Mouse (Mus musculus) midbrain, embryonic 10.5 days (tissue): ENCODE results near the gene Rbms2. TPM values are rescaled to one million over a fixed set of nuclear protein-coding genes. Genes with fewer than 3 reads are reported as not detected.

Experiments used
- DNase-seq: peaks from one replicate; pipeline ENCODE4 v3.0.0-alpha.2; 2017; ENCODE audit warnings: low spot score
- H3K27ac ChIP-seq: fragments of 300-500 bp; sonication (generic); replicated peaks from 2 replicates; pipeline ENCODE4 v1.5.1; 2016; ENCODE audit warnings: mild to moderate bottlenecking
- H3K27me3 ChIP-seq: fragments of 300-500 bp; sonication (generic); 2 replicates; pipeline ENCODE4 v1.6.1; 2016; ENCODE audit warnings: low read depth, mild to moderate bottlenecking; ENCODE audit not compliant: poor library complexity, severe bottlenecking
- H3K36me3 ChIP-seq: fragments of 300-500 bp; sonication (generic); 2 replicates; pipeline ENCODE4 v1.6.1; 2016; ENCODE audit warnings: mild to moderate bottlenecking, moderate library complexity
- H3K4me1 ChIP-seq: fragments of 300-500 bp; sonication (generic); 2 replicates; pipeline ENCODE4 v1.6.1; 2016
- H3K4me3 ChIP-seq: fragments of 300-500 bp; sonication (generic); 2 replicates; pipeline ENCODE4 v1.5.1; 2016; ENCODE audit warnings: mild to moderate bottlenecking, moderate library complexity
- H3K9me3 ChIP-seq: fragments of 300-500 bp; sonication (generic); replicated peaks from 2 replicates; pipeline ENCODE4 v1.6.1; 2016; ENCODE audit warnings: mild to moderate bottlenecking
- WGBS: fragments of 180-500 bp; shearing (Covaris S2); methylation state at CpG from one replicate; pipeline ENCODE4 v1.1.7; 2016; 5-methylcytosine and 5-hydroxymethylcytosine counted together
- polyA plus RNA-seq: library from polyadenylated mRNA; unstranded; fragments of >200 nt; fragmentation: Nextera tagmentation; extraction: Ambion mirVana; gene quantifications from 2 replicates; pipeline ENCODE4 v1.2.1, GENCODE M21; 2016

Gene Rbms2
- polyA plus RNA-seq, 1 experiment from 2014 or later, result 24.3 TPM

- no peak for DNase-seq
- Histone ChIP-seq H3K36me3 (peaks cover 99% of the 10 kb centered on the region), H3K4me3 (no peak overlapping the region), H3K4me1 (no peaks in the 10 kb centered on the region), H3K27ac (no peak overlapping the region), H3K9me3 (no peaks in the 10 kb centered on the region), H3K27me3 (no peaks in the 10 kb centered on the region)
- 93% methylated on average over 7 of the region's 7 CpGs for WGBS
Observed at GRCm38 (mm10) chr10:128123833-128124232, 56.3 kb downstream of the Rbms2 start.

- Histone ChIP-seq H3K27me3 (no peaks in the 10 kb centered on the region), H3K27ac (no peak overlapping the region), H3K9me3 (no peaks in the 10 kb centered on the region), H3K36me3 (peaks cover 78% of the 10 kb centered on the region), H3K4me1 (0 out of 2 replicates have a peak, but pooled peaks cover 4% of the 10 kb centered on the region), H3K4me3 (no peak overlapping the region)
- DNase-seq, result no peak
Observed at GRCm38 (mm10) chr10:128111227-128111626, 68.9 kb downstream of the Rbms2 start.

- 89% methylated on average over 4 of the region's 4 CpGs for WGBS
- H3K36me3 ChIP-seq, result peaks cover 68% of the 10 kb centered on the region
Observed at GRCm38 (mm10) chr10:128110103-128110761, 69.9 kb downstream of the Rbms2 start.

GRCm38 (mm10) chr10:128097587-128097971 is 82.5 kb downstream of the Rbms2 start:
- peaks cover 10% of the 10 kb centered on the region; the same call in 1 of the 2 replicates for H3K36me3 ChIP-seq
- 0% methylated on average over 13 of the region's 13 CpGs for WGBS
- peak overlapping the region; percentile 99 for H3K4me3 ChIP-seq
- peak; percentile 41 for DNase-seq
- H3K9me3 ChIP-seq, result no peaks in the 10 kb centered on the region
- peaks cover 7% of the 10 kb centered on the region; the same call in 1 of the 2 replicates for H3K27me3 ChIP-seq
- H3K4me1 ChIP-seq, result peaks cover 50% of the 10 kb centered on the region
- peak overlapping the region; percentile 95 for H3K27ac ChIP-seq

More at GRCm38 (mm10) chr10:128110103-128110761, 69.9 kb downstream of the Rbms2 start:
- 0 out of 2 replicates have a peak, but pooled peaks cover 4% of the 10 kb centered on the region for H3K4me1 ChIP-seq
- no peaks in the 10 kb centered on the region for H3K9me3 ChIP-seq
- DNase-seq, result no peak
- no peak overlapping the region for H3K27ac ChIP-seq
- H3K4me3 ChIP-seq, result no peak overlapping the region
- no peaks in the 10 kb centered on the region for H3K27me3 ChIP-seq

- H3K4me1 ChIP-seq, result peaks cover 57% of the 10 kb centered on the region
Observed at GRCm38 (mm10) chr10:128096693-128097586, 83.2 kb downstream of the Rbms2 start.

GRCm38 (mm10) chr10:128096313-128096692 is 83.8 kb downstream of the Rbms2 start:
- Histone ChIP-seq H3K4me3 (peak overlapping the region; percentile 99), H3K27ac (peak overlapping the region; percentile 95; the same call in 1 of the 2 replicates), H3K9me3 (no peaks in the 10 kb centered on the region), H3K36me3 (peaks cover 8% of the 10 kb centered on the region; the same call in 1 of the 2 replicates), H3K27me3 (peaks cover 7% of the 10 kb centered on the region; the same call in 1 of the 2 replicates), H3K4me1 (peaks cover 63% of the 10 kb centered on the region)
- WGBS, result 20% methylated on average over 4 of the region's 4 CpGs
- DNase-seq, result no peak

More at GRCm38 (mm10) chr10:128096693-128097586, 83.2 kb downstream of the Rbms2 start:
- Histone ChIP-seq H3K27ac (peak overlapping the region; percentile 95), H3K9me3 (no peaks in the 10 kb centered on the region), H3K36me3 (peaks cover 10% of the 10 kb centered on the region; the same call in 1 of the 2 replicates), H3K27me3 (peaks cover 7% of the 10 kb centered on the region; the same call in 1 of the 2 replicates), H3K4me3 (peak overlapping the region; percentile 99)
- under 1% methylated on average over 84 of the region's 86 CpGs for WGBS
- peak; percentile 93 for DNase-seq

- peaks cover 10% of the 10 kb centered on the region for H3K36me3 ChIP-seq
- H3K9me3 ChIP-seq, result no peaks in the 10 kb centered on the region
- H3K4me1 ChIP-seq, result peaks cover 71% of the 10 kb centered on the region
- 19% methylated on average over 9 of the region's 9 CpGs for WGBS
- H3K4me3 ChIP-seq, result peak overlapping the region; percentile 89
- H3K27me3 ChIP-seq, result peaks cover 7% of the 10 kb centered on the region; the same call in 1 of the 2 replicates
- H3K27ac ChIP-seq, result 0 out of 2 replicates have a peak overlapping the region, but pooled peaks have one; percentile 61
- no peak for DNase-seq
Observed at GRCm38 (mm10) chr10:128095003-128095636, 85.0 kb downstream of the Rbms2 start.

- H3K36me3 ChIP-seq, result peaks cover 15% of the 10 kb centered on the region
- no peaks in the 10 kb centered on the region for H3K9me3 ChIP-seq
- peak overlapping the region; percentile 61 for H3K27ac ChIP-seq
- H3K4me3 ChIP-seq, result peak overlapping the region; percentile 89
- 12% methylated on average over 19 of the region's 19 CpGs for WGBS
- peaks cover 7% of the 10 kb centered on the region; the same call in 1 of the 2 replicates for H3K27me3 ChIP-seq
- peaks cover 71% of the 10 kb centered on the region for H3K4me1 ChIP-seq
- peak; percentile 83 for DNase-seq
Observed at GRCm38 (mm10) chr10:128094340-128094968, 85.6 kb downstream of the Rbms2 start.

- H3K27me3 ChIP-seq, result peaks cover 7% of the 10 kb centered on the region; the same call in 1 of the 2 replicates
- H3K9me3 ChIP-seq, result no peaks in the 10 kb centered on the region
- H3K4me3 ChIP-seq, result peak overlapping the region; percentile 89
- H3K36me3 ChIP-seq, result peaks cover 23% of the 10 kb centered on the region
- peaks cover 69% of the 10 kb centered on the region for H3K4me1 ChIP-seq
- WGBS, result 28% methylated on average over 13 of the region's 13 CpGs
- DNase-seq, result no peak
- H3K27ac ChIP-seq, result peak overlapping the region; percentile 94
Observed at GRCm38 (mm10) chr10:128093496-128094294, 86.4 kb downstream of the Rbms2 start.

GRCm38 (mm10) chr10:128092506-128093495 is 87.3 kb downstream of the Rbms2 start:
- peaks cover 7% of the 10 kb centered on the region; the same call in 1 of the 2 replicates for H3K27me3 ChIP-seq
- H3K27ac ChIP-seq, result peak overlapping the region; percentile 94
- no peaks in the 10 kb centered on the region for H3K9me3 ChIP-seq
- WGBS, result under 1% methylated on average over 80 of the region's 88 CpGs
- H3K4me1 ChIP-seq, result peaks cover 60% of the 10 kb centered on the region
- H3K36me3 ChIP-seq, result peaks cover 32% of the 10 kb centered on the region
- H3K4me3 ChIP-seq, result peak overlapping the region; percentile 89
- DNase-seq, result peak; percentile 85
